Mouse (Mus musculus): ENCODE measurements at regions not wholly inside any gene's neighbourhood (a gene's known extent, or its start where the extent isn't known, plus 50 kb on each side); places are given as distances from the start of the nearest gene placed in this dataset.

GRCm38 (mm10) chr1:125013301-125013700 is 422.2 kb downstream of the Actr3 start:
- TF ChIP-seq POLR2A (IDR thresholded peaks at IDR 0.05; ENCODE audit: borderline replicate concordance, insufficient read depth, low read length) (no peak), CTCF (IDR thresholded peaks at IDR 0.05; ENCODE audit: borderline replicate concordance, insufficient read depth, low read depth, low read length) (no peak)

Data from cerebellum, adult 2 months (tissue).